Mouse (Mus musculus): ENCODE measurements around the gene Tram1l1. TPM values are rescaled to one million over a fixed set of nuclear protein-coding genes. Genes with fewer than 3 reads are reported as not detected.
"Not testable (repeated sequence)": the region's sequence is repeated elsewhere in the genome, so short reads cannot be mapped to it uniquely, and the experiment has no call there.

The Tram1l1 gene
- 1 to 10 TPM; 2.3 to 2.5 TPM for total RNA-seq (2021)
- long read RNA-seq, experiment 1, transcript Tram1l1-201 (1 exons, 3,889 nt): major isoform, 15 of 15 reads
- long read RNA-seq, experiment 1, partial matches to known transcripts: 0 of 15 reads
- long read RNA-seq, experiment 1, other reads (novel, unspliced or antisense): 0 of 15 reads
- long read RNA-seq, experiment 2, transcript Tram1l1-201 (1 exons, 3,889 nt): major isoform, 7 of 7 reads
- long read RNA-seq, experiment 2, partial matches to known transcripts: 0 of 7 reads
- long read RNA-seq, experiment 2, other reads (novel, unspliced or antisense): 0 of 7 reads

- DNase-seq: peak; percentile 71
Observed at GRCm38 (mm10) chr3:124320821-124321576, at the start of gene Tram1l1. Tram1l1 (plus strand) TSS chr3:124320855.

GRCm38 (mm10) chr3:124271229-124271628 lies 49.4 kb upstream of the Tram1l1 start:
- DNase-seq: no peak

- DNase-seq: no peak
Observed at GRCm38 (mm10) chr3:124271668-124272067, 49.0 kb upstream of the Tram1l1 start.

- no peak for DNase-seq
Observed at GRCm38 (mm10) chr3:124272465-124273089, 48.1 kb upstream of the Tram1l1 start.

- peak; percentile 69 for DNase-seq
Observed at GRCm38 (mm10) chr3:124274928-124275609, 45.6 kb upstream of the Tram1l1 start.

- DNase-seq: not testable (repeated sequence)
Observed at GRCm38 (mm10) chr3:124288936-124289335, 31.7 kb upstream of the Tram1l1 start.

GRCm38 (mm10) chr3:124319254-124319653 lies 1.4 kb upstream of the Tram1l1 start:
- DNase-seq: no peak

GRCm38 (mm10) chr3:124320398-124320797 lies 257 bp upstream of the Tram1l1 start:
- DNase-seq: no peak

GRCm38 (mm10) chr3:124346445-124346844 lies 25.8 kb downstream of the Tram1l1 start:
- no peak for DNase-seq

- DNase-seq: no peak
Observed at GRCm38 (mm10) chr3:124357533-124357932, 36.9 kb downstream of the Tram1l1 start.

- no peak for DNase-seq
Observed at GRCm38 (mm10) chr3:124372031-124372430, 51.4 kb downstream of the Tram1l1 start.

Other genes with a start within 250 kb of the Tram1l1 start
- not detected for gene 1700006A11Rik, start 105.2 kb downstream of the Tram1l1 start, total RNA-seq (2021)